Mouse (Mus musculus) heart, adult 8-10 months (tissue): ENCODE measurements around the gene Bcl2l10. TPM values are rescaled to one million over a fixed set of nuclear protein-coding genes. Genes with fewer than 3 reads are reported as not detected.
A peak's percentile ranks its signal among the peaks of the same experiment; 100 is the strongest.
"Not testable (repeated sequence)": the region's sequence is repeated elsewhere in the genome, so short reads cannot be mapped to it uniquely, and the experiment has no call there.

ENCODE experiments used
- DNase-seq: peaks from one replicate; pipeline ENCODE4 v3.0.0; 2022; ENCODE audit warnings: low spot score
- total RNA-seq, 4 experiments: library from RNA; stranded (reverse); gene quantifications; 2 replicates each; pipeline ENCODE4 v1.2.4; 2022

Bcl2l10 gene
- total RNA-seq, 4 experiments from 2014 or later, result not detected

DNA sequence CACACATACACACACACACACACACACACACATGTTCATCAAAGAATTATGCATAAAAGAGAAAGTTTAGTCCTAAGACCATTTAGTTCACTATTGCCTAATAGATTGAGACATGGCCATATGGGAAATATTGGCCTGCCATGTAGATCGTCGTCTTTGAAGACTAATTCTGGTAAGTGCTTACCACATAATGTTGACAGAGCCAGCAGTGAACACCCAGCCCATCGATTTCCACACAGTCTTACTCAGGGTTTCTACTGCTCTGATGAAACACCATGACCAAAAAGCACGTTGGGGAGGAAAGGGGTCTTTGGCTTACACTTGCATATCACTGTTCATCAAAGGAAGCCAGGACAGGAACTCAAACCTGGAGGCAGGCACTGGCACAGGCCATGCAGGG is 5.1 kb upstream of the Bcl2l10 start:
- DNase-seq, result no peak

DNA sequence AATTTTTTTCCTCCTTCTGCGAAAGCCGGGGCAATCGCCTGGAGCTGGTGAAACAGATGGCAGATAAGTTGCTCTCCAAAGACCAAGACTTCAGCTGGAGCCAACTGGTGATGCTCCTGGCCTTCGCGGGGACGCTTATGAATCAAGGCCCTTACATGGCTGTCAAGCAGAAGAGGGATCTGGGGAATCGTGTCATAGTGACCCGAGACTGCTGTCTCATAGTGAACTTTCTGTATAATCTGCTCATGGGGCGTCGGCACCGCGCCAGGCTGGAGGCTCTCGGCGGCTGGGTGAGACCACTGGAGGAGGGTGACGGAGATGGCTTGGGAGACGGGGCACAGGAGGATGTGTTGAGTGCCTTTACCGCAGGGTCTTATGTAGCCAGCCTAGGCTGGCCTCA is 508 bp downstream of the Bcl2l10 start:
- no peak for DNase-seq

DNA sequence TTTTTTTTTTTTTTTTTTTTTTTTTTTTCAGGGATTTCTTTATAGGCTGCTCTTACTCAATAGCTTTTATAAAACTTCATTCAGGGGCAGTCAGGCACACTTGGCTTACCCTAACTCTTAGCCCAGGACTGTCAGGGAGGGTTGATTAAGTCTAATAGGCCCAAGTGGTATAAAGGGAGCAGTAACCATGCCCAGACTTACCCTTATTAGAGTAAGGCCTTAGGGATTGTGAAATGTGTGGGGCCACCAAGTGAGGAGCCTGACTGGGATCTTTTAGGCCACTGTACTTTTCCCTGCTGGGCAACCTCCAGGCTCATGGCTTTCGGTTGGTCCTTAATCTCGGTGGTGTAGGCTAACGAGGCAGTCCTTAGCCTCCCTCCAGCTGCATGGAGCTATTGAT is 1.1 kb downstream of the Bcl2l10 start:
- no peak for DNase-seq

DNA sequence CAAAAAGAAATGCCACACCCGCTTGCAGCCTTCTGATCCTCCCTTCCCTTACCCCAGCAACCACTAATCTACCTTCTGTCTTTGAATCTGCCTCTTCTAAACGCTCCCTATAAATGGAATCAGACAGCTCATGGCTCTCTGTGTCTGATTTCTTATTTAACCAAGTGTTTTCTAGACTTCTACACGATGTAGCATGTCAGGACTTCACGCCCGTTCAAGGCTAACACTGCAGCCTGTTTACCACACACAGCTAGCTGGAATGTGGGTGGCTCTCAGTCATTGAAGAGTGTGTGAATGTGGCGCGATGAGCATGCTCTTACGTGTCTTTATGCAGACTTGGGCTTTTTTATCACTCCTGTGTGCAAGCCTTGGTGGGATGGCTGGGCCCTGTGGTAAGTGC is 5.5 kb downstream of the Bcl2l10 start:
- DNase-seq, result no peak

DNA sequence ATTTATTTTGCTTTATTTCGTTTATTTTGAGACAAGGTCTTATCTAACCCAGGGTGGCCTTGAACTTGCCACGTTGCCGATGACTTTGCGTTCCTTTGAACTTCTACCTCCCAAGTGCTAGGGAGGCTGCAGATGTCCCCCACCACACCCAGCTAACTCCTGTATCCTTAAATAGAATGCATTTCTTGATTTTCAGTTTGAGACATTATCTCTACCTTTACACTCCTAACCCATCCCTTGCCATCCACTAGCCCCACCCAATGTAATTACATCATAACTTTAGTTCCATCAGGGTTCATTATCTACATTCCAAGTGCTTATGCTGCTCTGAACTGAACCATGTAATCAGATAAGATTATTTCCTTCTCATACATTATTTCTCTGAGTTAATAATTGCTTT is 8.2 kb downstream of the Bcl2l10 start:
- DNase-seq, result no peak

DNA sequence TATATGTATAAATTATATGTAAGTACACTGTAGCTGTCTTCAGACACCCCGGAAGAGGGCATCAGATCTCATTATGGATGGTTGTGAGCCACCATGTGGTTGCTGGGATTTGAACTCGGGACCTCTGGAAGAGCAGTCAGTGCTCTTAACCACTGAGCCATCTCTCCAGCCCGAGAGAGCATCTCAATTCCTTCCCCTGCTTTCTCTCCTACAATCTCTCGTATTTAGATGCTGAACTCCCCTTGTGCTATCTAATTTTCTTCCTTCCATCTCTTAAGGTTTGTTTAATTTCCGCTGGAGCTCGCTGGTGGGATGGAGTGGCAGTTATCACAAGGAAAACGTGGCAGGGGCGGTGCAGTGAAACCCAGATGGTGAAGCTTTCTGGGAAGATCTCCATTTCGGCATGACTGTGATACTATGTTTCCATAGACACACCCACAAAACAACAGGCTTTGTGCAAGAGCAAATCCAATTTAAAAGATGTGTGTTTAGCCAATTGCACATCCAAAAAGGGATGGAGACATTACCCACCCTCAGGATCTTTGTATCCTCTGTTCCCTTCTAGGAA is 9.6 kb downstream of the Bcl2l10 start:
- DNase-seq, result no peak

DNA sequence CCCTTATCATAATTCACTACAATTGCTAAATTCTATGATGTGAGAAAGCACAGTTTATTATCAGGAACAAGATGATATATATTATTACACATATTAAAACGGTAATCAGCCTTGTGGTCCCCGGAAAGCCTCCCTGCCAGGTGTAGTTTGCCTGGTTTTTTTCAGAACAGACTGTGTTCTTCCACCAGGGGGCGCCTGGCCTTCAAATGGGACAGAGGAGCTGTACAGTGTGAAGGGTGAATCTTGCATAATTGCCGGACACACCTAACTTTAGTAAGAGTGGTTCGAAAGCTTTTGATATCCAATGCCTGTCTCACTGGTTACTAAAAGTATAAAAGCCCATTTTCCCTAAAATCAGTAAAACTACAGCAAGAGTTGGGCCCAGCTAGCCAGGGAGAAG is 14.1 kb downstream of the Bcl2l10 start:
- DNase-seq, result peak; percentile 69

DNA sequence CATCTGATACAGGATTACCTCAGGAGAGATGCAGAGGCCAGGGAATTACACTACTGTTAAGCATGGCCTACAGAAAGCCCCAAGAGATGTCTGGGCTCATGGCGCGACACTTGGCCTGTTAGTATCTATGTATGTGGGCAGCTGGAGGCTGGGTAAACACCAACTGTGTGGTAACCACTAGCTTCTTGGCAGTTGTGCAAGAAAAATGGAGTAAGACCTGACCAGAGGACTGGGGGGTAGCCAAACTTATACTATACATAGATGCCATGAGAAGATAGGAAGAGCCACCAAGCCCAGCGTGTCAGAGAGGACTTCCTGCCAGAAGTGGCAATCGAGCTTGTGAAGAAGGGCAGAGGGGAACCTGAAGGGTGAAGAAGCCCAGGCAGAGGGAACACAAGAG is 14.6 kb downstream of the Bcl2l10 start:
- no peak for DNase-seq

DNA sequence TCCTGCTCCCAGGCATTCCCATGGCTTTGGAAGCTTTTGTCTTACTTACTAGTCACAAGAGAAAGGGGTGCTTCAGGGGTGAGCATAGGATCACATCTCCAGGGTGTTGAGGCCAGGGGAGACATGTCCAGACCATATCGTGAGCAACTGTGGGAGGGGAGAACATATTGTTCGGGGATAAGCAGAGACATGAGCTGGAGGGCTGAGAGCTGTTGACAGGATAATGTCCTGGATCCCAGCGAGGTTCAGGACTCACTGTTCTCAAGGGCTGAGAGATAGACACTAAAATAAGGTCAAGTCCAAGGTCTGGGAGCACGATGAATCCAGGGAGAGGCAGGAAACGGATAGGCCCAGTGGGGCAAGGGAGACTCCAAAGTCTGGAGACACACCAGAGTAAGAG is 15.4 kb downstream of the Bcl2l10 start:
- DNase-seq, result peak; percentile 19

DNA sequence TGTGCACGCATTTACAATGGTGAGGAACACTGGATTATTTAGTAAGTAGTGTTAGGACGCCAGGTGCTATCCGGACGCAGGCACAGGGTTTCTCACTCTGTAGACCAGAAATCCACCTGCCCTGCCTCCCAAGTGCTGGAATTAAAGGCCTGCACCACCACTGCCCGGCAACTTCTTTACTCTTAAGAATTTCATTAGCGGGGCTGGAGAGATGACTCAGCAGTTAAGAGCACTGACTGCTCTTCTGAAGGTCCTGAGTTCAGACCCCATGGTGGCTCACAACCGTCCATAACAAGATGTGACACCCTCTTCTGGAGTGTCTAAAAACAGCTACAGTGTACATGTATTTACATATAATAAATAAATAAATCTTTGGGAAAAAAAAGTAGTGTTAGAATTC is 16.1 kb downstream of the Bcl2l10 start:
- DNase-seq, result not testable (repeated sequence)

DNA sequence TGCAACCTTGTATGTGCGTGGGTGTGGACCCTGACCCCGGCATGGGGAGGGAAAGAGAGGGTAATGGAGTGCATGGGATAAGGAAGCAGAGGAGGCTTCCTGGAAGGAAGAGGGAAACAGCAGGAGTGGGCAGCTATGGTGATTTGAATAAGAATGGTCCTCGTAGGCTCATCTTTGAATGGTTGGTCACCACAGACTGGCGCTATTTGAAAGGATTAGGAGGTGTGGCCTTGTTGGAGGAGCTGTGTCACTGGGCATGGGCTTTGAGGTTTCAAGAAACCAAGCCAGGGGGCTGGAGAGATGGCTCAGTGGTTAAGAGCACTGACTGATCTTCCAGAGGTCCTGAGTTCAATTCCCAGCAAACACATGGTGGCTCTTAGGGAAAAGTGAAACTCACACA is 17.6 kb downstream of the Bcl2l10 start:
- no peak for DNase-seq

DNA sequence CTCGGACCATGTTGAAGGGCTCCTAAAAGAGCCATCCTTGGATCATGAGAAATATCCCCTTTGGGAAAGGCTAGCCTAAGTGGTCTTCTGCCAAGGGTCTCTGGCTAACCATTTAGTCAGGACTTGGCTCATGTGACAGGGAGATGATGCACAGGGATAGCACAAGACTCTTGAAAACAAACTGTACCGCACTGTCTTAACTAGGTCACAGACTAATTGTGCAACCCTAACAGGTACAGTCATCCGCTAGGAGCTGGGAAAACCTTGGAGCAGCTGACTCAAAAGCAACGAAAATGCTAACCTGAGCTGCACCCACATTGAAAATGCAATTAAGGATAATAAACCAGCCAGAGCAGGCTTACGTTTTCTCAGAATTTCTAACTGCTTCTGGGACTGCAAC is 18.6 kb downstream of the Bcl2l10 start:
- DNase-seq, result no peak

DNA sequence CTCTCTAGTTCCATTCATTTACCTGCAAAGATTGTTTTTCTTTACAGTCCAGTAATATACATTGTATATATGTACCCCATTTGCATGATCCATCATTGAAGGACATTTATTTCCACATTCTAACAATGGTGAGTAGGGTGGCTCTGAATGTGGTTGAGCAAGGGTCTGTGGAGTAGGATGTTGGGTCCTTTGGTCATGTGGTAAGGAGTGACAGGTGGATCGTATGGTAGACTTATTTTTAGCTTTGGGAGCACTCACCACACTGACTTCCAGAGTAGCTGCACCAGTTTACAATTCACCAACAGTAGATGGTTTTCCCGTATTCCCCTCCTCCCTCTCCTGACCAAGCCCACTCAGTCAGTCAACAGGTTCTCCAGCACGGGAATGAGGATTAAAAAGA is 21.2 kb downstream of the Bcl2l10 start:
- DNase-seq, result no peak

DNA sequence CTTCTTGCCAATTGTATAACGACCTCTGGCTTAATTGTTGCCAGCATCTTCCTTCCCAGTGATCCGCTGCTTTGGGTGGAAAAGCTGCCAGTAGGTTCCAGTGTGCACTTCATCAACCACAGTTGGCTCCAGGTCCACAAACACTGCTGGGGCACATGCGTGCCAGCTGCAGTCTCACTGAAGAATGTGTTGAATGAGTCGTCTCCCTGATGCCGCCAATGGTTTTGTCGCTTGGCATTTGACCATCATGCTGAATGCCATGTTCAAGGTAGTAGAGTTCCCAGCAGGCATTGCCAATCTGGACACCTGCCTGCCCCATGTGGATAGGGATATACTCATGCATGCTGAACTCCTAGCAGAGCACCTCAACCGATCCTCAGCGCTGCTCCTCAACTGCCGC is 28.0 kb downstream of the Bcl2l10 start:
- no peak for DNase-seq

DNA sequence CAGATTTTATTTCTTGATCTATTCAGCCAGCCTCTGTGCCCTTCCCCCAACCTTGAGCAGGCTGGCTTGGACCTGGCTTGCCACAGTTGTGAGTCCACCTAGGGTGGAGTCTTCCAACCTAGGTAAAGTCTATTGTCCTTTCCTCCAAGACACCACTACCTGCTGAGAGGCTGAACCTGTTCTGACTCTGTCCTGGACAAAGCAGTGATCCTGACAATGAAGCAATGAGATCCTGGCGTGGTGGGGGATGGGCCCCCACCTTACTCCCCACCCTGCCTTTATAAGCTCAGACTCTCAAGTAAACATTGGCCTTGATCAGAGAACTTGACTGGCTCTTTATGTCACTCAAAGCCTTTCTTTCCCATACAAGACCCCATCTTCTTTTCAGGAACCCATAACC is 28.9 kb downstream of the Bcl2l10 start:
- DNase-seq, result no peak

DNA sequence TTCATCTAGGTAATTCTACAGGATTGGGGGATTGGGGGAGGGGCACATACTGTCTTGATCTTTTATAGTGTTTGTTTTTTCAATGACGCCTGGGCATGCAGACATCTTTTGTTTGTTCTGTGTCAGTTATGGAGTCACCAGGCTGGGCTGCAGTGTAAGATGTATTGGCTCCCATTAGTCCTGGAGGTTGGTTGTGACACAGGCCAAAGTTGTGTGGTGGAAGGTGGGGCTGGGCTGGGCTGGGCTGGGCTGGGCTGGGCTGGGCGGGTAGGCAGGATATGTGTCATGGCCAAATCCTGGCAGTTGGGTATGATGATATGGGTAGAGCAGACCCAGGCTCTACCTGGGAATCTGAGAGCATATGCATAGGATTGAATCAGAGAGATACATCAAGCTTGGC is 31.2 kb downstream of the Bcl2l10 start:
- DNase-seq, result no peak

DNA sequence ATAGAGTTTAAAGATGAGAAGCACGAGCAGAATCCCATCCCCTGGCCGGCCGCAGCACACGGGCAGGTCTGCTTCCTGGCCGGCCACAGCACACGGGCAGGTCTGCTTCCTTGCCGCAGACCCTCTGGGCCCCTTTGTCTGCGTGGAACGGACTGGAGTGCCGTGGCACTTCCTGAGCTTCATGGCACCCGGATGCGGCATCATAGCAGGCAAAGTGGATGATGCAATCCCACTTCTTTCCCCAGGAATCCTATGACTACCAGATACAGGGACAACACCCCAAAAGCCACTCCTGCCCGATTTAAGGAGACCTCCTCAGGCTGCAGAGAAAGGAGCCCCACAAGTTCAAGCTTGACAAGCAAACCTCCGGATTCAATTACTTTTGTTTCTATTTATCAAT is 35.3 kb downstream of the Bcl2l10 start:
- no peak for DNase-seq

DNA sequence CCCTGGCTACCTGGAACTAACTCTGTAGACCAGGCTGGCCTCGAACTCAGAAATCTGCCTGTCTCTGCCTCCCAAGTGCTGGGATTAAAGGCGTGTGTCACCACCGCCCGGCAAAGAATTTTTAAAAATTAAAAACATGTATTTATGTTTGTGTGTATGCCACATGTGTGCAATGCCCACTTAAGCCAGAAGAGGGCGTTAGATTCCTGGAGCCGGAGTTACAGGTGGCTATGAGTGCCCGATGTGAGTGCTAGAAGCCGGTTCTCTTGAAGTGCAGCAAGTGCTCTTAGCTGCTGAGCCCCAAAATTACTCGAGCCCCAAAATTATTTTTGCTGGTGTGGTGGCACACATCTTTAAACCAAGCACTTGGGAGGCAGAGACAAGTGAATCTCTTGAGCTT is 36.2 kb downstream of the Bcl2l10 start:
- no peak for DNase-seq

DNA sequence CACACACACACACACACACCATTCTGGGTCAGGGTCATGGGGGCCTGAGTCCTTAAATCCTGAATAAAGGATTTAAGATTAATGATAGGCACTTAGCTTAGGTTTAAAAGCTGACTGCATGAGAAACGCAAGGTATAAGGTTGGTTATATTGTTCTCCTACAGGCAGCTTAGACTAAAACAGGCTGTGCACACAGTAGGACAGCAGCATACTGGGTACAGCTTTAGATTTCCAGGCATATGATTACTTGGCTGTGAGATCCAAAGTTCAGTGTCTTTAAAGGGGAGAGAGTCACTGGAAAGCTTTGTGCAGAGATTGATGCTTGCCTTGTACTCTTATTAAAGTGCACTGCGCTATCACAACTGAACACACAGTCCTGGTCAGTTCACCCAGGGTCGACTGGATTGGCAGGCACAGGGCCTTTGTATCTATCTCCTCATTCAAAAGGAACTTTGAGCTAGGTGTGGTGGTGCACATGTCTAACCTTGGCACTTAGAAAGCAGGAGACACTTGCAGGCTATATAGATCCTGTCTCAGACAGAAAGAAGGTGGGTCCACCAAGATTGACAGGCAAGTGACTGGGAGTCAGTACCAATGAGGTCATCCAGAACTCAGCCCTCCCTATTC is 36.9 kb downstream of the Bcl2l10 start:
- DNase-seq, result no peak

DNA sequence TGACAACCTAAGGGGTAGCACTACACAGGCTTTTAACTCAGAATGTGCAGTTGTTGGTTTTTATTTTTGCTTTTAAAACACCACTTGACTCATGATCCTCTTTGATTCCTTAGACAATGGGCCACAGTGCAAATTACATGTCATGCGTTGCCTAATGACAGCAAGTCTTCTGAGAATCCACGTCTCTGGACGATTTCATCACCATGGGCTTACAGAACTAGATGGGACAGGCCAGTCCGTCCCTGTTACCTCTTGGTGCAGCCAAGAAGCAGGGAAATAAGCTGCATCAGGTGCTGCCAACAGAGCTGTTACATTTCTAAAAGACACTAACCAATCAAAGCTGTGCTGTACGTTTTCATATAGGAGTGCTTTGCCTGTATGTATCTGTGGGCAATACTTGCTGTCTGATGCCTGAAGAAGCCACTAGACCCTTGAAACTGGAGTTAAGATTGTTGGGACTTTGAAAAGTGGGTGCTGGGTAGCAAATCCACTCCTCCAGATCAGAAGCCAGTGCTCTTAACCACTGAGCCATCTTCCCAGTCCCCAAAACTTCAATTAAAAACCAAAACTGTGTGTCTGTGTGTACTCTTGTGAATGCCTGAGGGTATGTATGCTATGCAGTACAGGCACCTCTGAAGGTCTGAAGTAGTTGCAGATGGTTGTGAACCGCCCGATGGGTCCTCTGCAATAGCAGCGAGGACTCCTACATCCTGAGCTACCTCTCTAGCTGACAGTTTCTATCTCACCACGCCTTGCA is 37.8 kb downstream of the Bcl2l10 start:
- DNase-seq, result no peak

DNA sequence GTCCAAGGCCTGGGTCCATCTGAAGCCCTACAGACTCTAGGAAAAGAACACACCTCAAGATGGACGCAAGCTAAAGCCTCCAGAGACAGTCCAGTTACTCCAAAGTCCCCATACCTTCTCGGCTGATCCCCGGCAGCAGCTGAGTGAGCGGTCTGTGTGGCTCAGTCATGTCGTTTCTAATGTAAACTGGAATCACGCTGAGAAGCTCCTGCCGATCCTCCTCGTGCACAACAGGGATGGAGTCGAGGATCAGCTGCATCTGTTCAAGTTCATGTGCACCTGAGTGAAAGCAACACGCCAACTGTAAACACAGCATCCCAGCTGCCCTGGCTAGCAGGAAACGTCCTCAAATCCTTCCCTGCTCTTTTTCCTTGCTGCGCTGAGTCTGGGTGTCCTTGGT is 45.7 kb downstream of the Bcl2l10 start:
- no peak for DNase-seq

DNA sequence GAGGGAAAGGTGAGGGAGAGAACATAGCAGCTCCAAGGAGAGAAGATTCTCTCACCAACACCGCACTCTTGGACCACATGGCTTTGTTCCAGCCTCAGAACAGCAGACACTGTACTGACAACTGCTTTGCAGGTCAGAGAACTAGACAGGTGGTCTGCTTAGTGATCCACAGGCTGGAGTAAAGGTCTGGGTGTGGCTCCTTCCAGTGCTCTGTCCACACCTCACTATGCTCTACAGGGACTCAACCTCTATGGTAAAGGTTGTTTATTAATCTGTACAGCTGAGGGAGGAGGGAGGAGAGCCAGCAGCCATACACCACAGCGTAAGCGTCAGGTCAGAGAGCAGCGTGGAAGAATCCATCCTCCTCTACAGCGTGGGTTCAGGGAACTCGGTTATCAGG is 48.4 kb downstream of the Bcl2l10 start:
- DNase-seq, result no peak

DNA sequence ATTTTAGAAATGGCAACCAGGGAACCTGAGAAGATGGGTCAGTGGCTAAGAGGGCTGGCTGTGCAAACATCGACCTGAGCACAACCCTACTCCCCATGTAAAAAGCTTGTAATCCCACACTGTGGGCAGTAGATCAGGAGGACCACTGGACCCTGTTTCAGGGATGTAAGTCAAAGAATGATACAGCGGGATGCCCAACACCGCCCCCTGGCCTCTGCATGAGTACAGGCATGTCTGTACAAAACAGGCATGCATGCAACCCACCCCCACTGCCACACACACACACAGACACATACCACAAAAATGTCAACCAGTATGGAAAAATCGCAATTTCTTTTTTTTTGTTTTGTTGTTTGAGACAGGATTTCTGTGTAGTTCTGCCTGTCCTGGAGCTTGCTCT is 51.5 kb downstream of the Bcl2l10 start:
- no peak for DNase-seq
